Mouse (Mus musculus) MN1 (cell line): ENCODE data around the gene Tex19.2.

Experiments used
- DNase-seq: peaks from one replicate; pipeline ENCODE4 v3.0.0-alpha.2; 2016; ENCODE audit warnings: low spot score

Gene Tex19.2

DNA sequence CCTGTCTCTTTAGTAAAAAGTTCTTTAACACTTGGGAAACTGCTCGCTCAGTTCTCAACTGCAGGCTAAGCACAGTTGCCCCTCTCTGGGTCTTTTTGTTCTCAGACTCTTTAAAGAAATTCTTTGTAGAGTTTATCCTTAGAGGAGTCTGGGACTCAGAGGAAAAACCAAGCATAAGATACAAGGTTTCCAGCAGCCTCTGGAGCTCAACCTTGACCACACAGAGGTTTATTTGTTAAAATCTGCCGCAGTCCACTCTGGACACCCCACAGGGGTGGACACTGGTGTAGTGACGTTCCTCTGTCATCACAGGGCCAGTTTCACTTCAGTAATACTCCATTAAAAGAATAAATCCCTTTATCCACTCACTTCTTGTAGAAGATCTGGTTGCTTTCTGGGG, at the start of gene Tex19.2:
Gene Tex19.2 (minus strand): TSS at position 101 of the 400 bp plus-strand sequence.
- no peak for DNase-seq

DNA sequence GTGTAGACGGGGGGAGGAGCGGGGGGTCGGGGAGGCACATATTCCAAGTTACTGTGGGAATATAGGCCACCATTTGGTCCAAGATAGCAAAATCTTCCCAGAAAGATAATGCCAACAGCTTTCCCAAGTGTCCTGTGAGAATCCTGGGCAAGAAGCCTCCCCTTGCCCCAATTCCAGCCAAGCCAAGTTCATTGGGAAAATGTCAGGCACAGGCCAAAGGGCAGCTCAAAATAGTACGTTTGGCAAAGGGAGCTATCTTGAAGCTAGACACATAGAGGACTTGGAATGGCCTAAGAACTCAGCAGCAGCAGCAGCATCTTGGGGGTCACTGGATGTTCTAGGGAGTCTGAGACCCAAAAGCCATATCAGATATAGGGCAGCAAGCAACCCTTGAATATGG, 45.3 kb upstream of the Tex19.2 start:
- no peak for DNase-seq

DNA sequence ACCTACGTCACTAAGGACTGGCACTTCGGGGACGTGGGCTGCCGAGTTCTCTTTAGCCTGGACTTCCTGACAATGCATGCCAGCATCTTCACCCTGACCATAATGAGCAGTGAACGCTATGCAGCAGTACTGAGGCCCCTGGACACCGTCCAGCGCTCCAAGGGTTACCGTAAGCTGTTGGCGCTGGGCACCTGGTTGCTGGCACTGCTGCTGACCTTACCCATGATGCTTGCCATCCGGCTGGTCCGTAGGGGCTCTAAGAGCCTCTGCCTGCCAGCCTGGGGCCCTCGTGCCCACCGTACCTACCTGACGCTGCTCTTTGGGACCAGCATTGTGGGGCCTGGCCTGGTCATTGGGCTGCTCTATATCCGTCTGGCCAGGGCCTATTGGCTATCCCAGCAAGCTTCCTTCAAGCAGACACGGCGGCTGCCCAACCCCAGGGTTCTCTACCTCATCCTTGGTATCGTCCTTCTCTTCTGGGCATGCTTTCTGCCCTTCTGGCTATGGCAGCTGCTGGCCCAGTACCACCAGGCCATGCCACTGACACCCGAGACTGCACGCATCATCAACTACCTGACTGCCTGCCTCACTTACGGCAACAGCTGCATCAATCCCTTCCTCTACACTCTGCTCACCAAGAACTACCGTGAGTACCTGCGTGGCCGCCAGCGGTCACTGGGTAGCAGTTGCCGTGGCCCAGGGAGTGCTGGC, 42.3 kb upstream of the Tex19.2 start:
- no peak for DNase-seq

DNA sequence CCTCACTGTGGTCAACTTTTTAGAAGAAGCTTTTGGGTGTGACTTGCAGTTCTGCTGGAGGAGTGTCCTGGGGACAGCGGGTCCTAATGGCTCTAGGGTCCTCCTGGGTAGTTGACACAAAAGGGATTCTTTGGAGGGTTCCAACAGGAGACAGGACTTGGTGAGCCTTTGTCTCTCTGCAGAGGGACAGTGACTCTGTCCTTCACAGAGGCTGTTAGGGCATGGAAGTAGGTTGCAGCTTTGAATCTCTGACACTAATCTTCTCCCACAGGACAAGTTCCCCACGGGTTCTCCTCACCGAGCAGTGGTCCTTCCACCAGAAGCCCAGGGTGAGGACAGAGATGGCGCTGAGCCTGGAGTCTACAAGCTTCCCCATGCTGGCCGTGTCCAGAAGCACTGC, 41.5 kb upstream of the Tex19.2 start, which contains the start of gene Uts2r:
Gene Uts2r (plus strand): TSS at position 301 of the 400 bp plus-strand sequence.
- DNase-seq, result no peak

DNA sequence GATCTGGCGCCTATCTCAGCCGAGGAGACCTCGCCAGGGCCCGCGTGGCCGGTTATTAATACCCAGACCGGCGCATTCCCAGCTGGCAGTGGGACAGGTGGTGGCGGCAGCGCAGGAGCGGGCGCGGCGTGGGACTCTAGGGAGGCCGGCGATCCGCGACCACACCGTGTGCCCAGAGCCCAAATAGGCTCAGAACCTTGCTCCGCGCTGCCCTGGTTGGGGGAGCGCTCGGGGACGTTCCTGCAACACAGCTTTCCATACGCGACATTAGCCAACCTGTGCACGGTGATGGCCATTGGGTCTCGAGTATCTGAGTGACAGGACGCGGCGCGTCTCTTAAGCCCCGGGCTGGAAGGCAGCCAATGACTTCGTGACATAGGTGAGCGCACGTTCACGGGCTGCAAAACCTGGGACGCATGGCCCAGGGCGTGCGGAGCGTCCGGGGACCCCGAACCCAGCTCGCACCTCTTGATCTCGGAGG, 38.0 kb upstream of the Tex19.2 start:
- DNase-seq, result no peak

DNA sequence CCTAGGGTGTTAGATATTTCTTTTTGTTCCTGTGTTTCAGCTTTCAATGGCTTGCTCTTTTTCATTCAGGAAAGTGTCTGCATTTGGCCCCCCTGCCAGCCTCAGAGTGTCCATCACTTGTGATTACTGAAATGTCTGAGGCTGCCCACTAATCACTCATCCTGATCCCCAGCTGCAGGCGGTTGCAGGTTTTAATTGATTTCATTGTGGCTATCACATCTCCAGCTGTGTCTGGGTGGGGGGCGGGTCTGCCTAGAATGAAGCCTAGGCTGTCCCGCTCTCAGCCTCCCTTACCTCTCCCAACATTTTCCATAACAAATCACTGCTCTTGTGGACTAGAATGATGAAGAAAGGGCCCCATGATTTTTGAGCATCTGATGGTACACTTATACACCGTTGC, 35.7 kb upstream of the Tex19.2 start:
- no peak for DNase-seq

DNA sequence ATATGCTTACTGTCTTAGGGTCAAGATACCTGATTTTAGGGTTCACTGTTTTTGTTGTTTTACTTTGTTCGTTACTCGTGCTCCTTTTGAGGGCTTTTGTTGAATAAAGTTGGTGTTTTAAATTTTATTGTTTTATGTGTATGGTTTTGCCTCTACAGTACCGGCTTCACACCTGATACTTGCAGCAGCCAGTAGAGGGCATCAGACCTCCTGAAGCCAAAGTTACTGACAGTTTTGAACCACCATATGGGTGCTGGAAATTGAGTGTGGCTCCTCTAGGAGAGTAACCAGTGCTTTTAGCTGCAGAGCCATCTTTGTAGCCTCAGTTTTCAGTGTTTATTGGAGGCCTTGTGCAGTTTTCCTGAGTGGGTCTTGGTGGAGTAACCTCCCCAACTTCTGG, 29.7 kb upstream of the Tex19.2 start:
- no peak for DNase-seq

DNA sequence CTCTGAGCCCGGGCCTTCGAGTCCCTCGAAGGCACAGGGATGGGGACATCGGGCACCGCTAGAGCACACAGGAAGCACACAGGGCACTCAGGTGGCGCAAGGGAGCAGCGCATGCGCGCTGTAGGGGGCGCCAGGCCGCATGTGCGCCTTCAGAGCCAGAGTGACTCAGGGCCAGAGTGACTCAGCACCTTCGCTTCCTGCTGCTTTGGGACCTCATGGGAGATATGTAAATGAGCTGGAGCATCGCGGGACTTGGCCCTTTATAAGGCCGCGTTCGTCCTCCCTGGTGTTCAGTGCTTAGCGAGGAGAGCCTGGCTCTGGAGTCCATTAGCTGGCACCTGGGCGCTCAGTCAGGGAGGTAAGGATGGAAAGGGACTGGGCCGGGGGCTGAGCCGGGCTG, 27.4 kb upstream of the Tex19.2 start, which contains the start of gene Tex19.1:
Gene Tex19.1 (plus strand): TSS at position 279 of the 400 bp plus-strand sequence.
- no peak for DNase-seq

DNA sequence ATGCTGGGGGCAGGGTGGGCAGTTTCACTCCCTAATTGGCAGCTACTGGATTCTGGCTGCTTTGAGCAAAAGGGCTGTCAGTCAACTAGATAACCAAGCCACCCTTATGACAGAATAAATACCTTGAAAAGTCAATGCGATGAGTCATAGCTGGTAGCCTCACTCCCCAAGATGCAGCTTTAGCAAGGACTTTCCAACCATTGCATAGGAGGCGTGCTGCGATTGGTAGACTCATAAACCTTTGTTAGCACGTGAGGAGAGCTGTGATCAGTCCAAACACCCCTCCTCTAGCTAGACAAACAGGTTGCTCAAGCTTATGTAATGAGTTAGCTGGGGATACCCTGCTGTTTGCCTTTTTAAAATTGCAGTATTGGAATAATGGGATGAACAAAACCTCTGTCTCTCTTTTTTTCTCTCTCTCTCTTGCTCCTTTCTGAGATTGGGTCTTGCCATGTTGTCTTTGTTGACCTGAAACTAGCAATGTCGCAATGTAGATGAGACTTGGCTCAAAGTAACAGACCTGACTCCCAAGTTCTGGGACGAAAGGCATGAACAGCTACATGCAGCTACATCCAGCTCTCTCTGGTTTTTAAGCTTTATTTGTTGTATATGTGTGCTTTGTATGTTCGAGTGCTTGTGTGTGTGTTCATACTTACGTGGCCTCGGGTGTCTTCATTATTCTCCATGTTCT, 25.0 kb upstream of the Tex19.2 start:
- no peak for DNase-seq

DNA sequence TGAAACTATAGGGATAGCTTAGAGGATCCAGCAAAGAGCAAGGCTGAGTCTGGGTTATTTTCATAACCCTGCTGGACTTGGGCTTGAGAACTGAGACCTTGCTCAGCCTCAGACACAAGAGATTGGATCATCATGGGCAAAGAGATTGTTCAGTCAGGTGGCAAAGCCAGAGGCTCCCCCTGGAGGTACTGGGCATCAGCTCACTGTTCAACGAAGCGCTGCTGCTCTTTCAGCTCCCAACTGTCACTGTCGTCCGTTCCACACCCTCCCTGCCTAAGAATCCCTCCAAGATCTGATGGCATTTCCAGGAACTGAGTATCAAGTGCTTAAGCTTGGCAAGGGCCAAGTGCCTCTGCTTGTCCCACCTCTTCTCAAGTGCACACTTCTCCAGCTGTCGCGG, 20.3 kb upstream of the Tex19.2 start:
- DNase-seq, result no peak

DNA sequence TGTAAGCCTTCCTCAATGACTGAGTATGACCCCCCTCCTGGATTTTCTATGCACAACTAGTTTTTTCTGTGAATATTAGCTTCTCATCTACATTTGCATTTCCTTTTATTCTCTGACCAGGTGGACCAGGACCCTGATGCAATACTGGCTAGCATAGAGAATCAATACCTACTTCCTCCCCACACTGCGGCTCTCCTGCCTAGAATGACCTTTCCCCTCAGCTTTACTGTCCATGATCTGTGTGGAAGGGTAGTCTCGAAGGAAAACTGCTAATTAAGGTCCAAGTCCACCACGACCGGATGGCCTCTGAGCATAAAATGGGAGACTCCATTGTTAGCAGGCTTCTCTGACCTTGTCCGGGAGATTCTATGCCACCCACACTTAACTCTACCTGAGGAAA, 19.2 kb upstream of the Tex19.2 start:
- no peak for DNase-seq

DNA sequence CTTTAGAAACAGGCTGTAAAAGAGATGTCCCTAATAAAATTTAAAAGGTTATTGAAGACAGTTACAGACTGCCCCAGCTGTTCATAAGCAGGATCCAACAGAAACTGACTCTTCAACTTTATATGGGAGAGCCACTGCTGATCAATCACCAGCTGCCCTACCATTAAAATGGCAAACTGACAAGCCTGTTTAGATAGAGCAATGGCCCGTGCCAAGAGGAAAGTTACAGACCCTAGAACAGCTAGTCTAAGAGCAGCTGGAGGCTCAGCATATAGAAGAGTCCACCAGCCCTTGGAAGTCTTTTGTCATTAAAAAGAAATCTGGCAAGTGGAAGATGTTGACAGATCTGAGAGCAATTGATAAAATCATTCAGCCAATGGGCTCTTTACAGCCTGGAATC, 16.1 kb upstream of the Tex19.2 start:
- DNase-seq, result no peak

DNA sequence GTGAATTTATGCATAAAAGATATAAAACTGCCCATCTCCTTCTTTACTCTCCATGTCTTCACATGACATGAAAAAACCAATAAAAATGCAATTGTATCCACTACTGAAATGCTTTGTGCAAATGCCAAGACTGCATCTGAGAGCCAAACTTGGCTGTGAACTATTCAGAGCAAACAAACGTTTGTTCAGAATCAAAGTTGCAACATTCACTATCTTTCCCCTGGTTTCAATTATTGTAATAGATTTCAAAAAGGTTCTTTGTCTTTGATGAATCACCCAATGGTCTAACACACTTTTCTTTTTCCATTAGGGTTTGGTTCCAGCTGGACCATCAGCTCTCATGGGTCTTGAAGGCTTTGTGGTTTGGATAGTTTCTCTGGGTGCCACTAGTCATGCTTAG, 11.1 kb upstream of the Tex19.2 start:
- DNase-seq, result no peak

DNA sequence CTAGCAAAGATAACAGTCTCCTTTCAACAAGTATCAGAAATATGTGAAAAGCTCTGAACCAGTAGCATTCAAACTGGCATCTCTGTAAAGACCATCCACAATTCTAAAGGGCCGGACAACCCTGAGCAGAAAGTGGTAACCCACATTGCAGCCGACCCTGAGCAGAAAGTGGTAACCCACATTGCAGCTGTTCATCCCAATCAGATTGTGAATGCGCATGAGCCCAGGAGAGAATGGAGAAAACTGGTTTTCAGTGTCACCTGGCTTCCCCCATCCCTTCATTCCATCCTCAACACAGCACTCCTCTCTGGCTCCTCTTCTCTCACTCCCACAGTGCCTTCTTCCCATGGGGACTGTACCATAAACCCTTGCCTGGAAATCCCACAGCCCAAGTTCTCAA, 9.0 kb upstream of the Tex19.2 start:
- no peak for DNase-seq

DNA sequence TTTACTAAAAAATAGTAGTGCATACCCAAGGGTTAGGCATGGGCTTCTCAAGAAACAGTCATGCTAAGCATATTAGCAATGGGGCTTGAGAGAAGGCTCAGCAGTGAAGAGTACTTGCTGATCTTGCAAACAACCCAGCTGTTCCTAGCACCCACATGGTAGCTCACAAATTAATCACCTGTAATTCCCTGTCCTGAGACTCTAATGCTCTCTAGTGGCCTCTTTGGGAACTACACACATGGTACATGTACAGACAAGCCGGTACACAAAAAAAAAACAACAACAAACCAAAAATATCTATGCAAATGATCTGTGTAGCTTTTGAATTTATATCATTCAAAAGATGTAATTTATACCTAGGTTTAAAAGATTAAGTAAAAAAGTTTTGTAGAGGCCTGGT, 7.9 kb upstream of the Tex19.2 start:
- DNase-seq, result no peak

DNA sequence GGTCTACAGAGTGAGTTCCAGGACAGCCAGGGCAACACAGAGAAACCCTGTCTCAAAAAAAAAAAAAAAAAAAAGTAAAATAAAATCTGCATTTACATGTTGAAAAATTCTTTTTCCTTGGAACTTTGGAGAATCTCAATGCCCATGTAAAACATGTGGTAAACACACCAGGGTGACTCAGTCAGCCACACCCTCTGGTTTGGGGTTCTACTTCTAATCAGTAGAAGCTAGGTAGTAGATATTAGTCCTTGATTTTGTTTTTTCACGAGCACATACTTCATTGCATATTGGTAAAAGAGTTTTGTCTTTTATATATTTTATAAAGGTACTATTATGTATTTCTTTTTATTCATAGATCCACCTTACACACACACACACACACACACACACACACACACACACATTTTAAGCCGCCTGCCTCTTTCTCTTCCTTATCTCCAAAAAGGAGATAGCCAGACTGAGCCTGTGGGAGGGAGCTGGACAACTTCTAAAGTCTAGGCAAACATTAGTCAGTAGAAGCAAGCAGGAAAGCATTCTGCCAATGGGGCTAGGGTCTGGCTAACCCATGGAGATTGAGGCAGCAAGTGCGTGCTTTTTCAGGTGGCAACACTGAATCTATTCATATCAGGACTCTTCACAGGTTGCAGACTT, 7.2 kb upstream of the Tex19.2 start:
- DNase-seq, result no peak

DNA sequence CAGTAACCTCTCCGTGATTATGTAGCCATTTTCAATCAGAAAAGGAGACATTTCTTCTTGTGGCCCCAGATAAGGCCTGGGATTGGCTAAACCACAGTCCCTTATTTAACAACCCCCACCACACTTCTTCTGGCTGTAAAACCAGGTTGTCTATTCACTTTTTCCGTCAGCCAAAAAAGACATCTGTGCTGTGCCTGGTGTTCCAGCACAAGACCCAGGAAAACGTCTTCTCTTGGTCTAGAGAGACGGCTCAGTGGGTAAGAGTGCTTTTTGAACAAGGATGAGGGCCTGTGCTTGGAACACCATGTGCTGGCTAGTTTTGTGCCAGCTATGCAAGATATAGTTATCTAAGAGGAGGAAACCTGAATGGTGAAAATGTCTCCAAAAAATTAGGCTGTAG, 5.0 kb upstream of the Tex19.2 start:
- DNase-seq, result no peak

DNA sequence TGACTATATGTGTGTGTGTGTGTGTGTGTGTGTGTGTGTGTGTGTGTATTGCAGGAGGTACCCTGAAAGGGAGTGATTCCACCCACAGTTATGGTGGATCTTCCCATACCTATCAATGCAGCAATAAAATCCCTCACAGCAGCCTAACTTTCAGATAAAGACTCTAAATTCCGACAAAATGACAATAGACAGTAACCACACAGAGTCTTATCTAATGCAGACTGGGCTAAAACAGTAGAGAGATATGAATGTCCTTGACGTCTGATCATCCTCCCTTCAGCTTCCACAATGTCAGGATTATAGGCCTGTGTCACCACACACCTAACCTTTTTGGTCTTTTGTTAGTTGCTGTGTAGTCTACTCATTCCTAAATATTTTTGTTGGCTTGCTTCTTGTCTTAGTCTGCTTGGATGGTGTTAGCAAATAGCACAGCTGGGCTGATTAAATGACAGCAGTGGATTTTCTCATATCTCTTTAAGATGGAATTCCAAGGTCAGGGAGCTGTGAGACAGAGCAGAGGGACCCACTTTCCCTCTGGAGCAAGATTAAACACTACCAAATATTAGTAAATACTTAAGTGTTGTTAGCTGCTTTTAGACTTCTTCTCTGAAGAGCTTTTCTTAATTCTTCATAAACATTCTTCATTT, 3.7 kb upstream of the Tex19.2 start:
- DNase-seq, result no peak

DNA sequence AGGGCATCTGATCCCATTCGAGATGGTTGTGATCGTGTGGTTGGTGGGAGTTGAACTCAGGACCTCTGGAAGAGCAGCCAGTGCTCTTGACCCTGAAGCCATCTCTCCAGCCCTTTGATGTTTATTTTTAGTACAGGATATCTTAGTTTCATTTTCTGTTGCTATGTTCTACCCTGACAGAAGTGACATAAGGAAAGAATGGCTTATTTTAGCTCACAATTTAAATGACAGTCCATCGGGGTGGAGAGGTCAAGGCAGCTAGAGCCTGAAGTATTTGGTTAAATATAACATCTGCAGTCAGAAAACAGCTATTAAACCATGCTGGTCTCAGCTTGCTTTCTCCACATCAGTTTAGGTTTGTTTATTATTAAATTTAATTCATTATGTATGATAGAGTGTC, 2.7 kb upstream of the Tex19.2 start:
- DNase-seq, result no peak

DNA sequence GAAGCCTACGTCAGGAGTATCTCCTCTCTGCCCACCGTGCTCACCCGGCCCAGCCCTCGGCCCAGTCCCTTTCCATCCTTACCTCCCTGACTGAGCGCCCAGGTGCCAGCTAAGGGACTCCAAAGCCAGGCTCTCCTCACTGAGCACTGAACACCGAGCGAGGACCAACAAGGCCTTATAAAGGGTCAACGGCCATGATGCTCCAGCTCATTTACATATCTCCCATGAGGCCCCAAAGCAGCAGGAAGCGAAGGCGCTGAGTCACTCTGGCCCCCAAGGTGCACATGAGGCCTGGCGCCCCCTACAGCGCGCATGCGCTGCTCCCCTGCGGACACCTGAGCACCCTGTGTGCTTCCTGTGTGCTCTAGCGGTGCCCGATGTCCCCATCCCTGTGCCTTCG, 371 bp downstream of the Tex19.2 start:
- no peak for DNase-seq

DNA sequence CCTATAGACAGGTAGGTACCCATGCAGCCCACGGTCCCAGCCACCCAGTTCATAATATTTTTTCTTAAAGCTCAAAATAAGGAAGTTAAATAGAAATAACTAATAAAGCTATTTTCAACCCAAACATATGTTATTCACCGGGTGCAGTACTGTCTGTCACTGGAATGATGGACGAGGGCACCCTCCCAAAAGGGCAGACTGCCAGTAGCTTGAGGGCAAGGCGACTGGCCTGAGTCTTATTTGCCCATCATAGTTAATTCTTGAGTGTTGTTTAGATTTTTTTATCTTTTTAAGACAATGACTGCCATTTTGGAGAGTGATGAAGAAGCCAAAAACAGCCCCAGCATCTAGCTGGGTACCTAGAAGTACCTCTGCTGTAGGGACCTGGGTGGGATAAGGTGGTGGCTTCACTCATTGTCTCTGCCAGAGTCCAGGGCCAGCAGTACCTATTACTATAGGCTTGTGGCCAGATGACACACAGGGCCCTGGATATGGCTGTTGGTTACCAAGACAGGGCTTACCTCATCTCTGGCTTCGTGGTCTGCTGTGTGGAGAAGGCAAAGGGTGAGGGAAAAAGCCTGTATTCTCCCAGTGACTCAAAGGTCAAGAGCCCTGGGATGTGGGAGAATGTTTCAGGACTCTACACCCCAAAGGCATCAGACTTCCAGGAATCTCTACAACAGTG, 6.2 kb downstream of the Tex19.2 start:
- DNase-seq, result no peak

DNA sequence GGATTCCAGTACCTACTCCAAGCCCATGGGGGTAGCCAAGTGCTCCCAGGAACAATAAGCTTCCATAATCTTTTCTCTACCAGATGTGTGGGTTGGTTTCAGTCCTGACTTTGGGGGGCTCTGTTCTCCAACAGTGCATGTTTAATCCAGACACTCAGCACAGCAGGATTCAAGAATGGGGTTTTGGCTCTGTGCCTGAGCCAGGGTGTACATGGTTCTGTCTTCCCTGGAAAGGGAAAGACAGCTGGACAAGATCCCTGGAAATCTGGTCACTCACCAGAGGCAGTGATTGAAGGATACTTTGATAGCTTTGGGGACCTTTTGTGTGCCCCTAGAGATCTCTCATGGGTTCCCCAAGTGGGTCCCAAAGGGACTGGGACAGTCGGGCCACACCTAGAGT, 6.9 kb downstream of the Tex19.2 start:
- DNase-seq, result no peak
